Mouse (Mus musculus) embryonic facial prominence, embryonic 12.5 days (tissue): ENCODE data around the gene Btbd35f8. TPM values are rescaled to one million over a fixed set of nuclear protein-coding genes. Genes with fewer than 3 reads are reported as not detected.
"Not testable (repeated sequence)": the region's sequence is repeated elsewhere in the genome, so short reads cannot be mapped to it uniquely, and the experiment has no call there.

ENCODE experiments used
- ATAC-seq: fragments of 200-750 bp; cut with Nextera tagmentation; 2 replicates; pipeline ENCODE4 v1.8.0; 2017; ENCODE audit not compliant: insufficient number of reproducible peaks, insufficient read depth, low FRiP score, low TSS enrichment
- H3K27ac ChIP-seq: fragments of 300-500 bp; sonication (generic); 2 replicates; pipeline ENCODE4 v1.5.1; 2016; ENCODE audit warnings: mild to moderate bottlenecking
- H3K27me3 ChIP-seq: fragments of 300-500 bp; sonication (generic); 2 replicates; pipeline ENCODE4 v1.6.1; 2016; ENCODE audit warnings: mild to moderate bottlenecking, moderate library complexity
- H3K36me3 ChIP-seq: fragments of 300-500 bp; sonication (generic); 2 replicates; pipeline ENCODE4 v1.6.1; 2016; ENCODE audit warnings: mild to moderate bottlenecking
- H3K4me1 ChIP-seq: fragments of 300-500 bp; sonication (generic); 2 replicates; pipeline ENCODE4 v1.6.1; 2016
- H3K4me2 ChIP-seq: fragments of 300-500 bp; sonication (generic); replicated peaks from 2 replicates; pipeline ENCODE4 v1.6.1; 2016; ENCODE audit warnings: mild to moderate bottlenecking, moderate library complexity
- H3K4me3 ChIP-seq: fragments of 300-500 bp; sonication (generic); 2 replicates; pipeline ENCODE4 v1.5.1; 2016; ENCODE audit warnings: mild to moderate bottlenecking
- H3K9ac ChIP-seq: fragments of 300-500 bp; sonication (generic); 2 replicates; pipeline ENCODE4 v1.6.1; 2016; ENCODE audit warnings: mild to moderate bottlenecking, moderate library complexity
- H3K9me3 ChIP-seq: fragments of 300-500 bp; sonication (generic); 2 replicates; pipeline ENCODE4 v1.6.1; 2016; ENCODE audit warnings: mild to moderate bottlenecking, moderate library complexity
- WGBS: fragments of 180-500 bp; shearing (Covaris S2); methylation state at CpG from one replicate; pipeline ENCODE4 v1.1.7; 2016; 5-methylcytosine and 5-hydroxymethylcytosine counted together
- polyA plus RNA-seq: library from polyadenylated mRNA; unstranded; fragments of >200 nt; fragmentation: Nextera tagmentation; extraction: Ambion mirVana; gene quantifications from 2 replicates; pipeline ENCODE4 v1.2.1, GENCODE M21; 2016

The Btbd35f8 gene
- polyA plus RNA-seq: not detected in 2 replicates

GRCm38 (mm10) chrX:34450224-34450623 lies at the start of gene Btbd35f8:
Gene Btbd35f8 (plus strand): TSS chrX:34450524.
- H3K27me3 ChIP-seq, H3K4me3 ChIP-seq, H3K9me3 ChIP-seq, H3K4me1 ChIP-seq, ATAC-seq, H3K4me2 ChIP-seq, H3K27ac ChIP-seq, H3K9ac ChIP-seq, H3K36me3 ChIP-seq: not testable (repeated sequence)
- no CpG with 5 or more reads among the region's 3 CpGs for WGBS

Other genes with a start within 250 kb of the Btbd35f8 start
- not detected in 2 replicates for gene Spin2g, start 211.8 kb upstream of the Btbd35f8 start, polyA plus RNA-seq